Mouse (Mus musculus) stomach, postnatal 0 days (tissue): ENCODE data around the gene Rfx7.

Experiments
- CTCF ChIP-seq: IDR thresholded peaks from 2 replicates; pipeline ENCODE4 v1.5.1; 2016; ENCODE audit warnings: antibody characterized with exemption, low read depth, mild to moderate bottlenecking, moderate library complexity
- EP300 ChIP-seq: optimal IDR thresholded peaks from 2 replicates; pipeline ENCODE3; 2016; ENCODE audit warnings: antibody characterized with exemption

DNA sequence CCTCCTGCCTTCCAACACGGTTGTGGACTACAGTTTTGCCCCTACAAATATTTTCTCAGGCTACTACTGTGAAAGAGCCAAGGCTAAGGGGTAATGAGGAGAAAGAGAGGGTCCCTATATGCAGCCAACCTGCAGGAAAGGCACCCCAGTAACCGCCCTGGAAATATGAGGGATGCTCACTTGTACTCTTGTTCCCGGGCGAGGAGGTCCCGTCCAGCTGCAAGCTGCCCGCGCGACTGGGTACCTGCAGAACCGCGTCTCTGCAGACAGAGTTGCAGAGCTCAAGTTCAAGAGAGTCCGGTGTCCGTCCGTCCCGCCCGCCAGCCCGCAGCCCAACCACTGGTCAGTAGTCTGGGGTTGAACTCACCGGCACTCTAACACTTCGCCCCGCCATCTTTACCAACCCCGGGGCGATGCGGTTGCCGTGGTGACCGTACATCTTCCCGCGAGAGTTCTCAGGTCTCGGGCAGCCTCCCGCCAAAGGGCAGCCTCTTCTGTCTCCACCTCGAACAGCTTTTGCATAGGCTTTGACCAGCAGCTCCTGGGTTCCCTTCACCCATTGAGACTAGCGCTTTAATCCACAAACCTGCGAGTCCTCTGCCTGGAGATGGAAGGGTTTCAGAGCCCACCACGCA, 40.4 kb upstream of the Rfx7 start:
- TF ChIP-seq CTCF, result no peak
- TF ChIP-seq EP300, result no peak
